In the genomic region with DNA sequence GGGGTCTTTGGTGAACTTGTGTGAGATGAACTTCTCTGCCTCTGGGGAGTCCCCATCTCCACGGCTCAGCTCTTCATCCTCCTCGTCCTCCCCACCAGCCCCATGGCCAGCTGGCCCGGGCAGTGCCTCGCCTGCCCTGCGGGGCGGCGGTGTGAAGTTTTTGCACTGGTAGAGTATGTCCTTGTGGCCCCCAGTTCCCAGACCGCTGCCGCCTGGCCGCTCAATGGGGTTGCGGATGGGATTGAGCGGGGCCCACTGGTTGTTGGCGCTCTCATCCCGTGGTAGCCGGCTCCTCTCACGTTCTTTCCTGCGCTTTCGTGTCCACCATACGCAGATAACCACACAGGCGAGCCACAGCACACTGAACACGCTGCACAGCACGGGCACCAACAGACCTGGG, we compare ENCODE assay signal across 15 mouse cellular contexts. TPM values are rescaled to one million over a fixed set of nuclear protein-coding genes. Genes with fewer than 3 reads are reported as not detected.
DNase-seq lines count a peak whose midpoint lies in the region; TF ChIP-seq lines count a peak whose summit lies in the region.
"Had no signal": no experiment of that assay in that cellular context is flagged by ENCODE, and none has a peak within 500 bp of the region (broad histone marks: within the 10 kb centered on the region; RNA-seq: fewer than 3 reads in every experiment).

No protein-coding gene starts in this region.

- intact Hi-C loops in heart, postnatal 36 days (cut with DNase I) = no loop called here

- peaks cover 48% of the 10 kb centered on the region for H3K4me1 ChIP-seq in E14TG2a.4 (replicated peaks; ENCODE audit: low read depth, low read length)

- H3K4me3 ChIP-seq in E14TG2a.4 (replicated peaks; ENCODE audit: low read length) = peak overlapping the region; percentile 39; the same call in 1 of the 2 replicates

- H3K36me3 ChIP-seq in E14TG2a.4 (ENCODE audit: insufficient read depth, low read length) = peaks cover 67% of the 10 kb centered on the region
- H3K36me3 ChIP-seq: G1E had no signal

- 0 out of 2 replicates have a peak, but pooled peaks cover 3% of the 10 kb centered on the region for H3K27me3 ChIP-seq in E14TG2a.4 (ENCODE audit: insufficient read depth, low read length)
- H3K27me3 ChIP-seq: Patski had no signal

- H3K9me3 ChIP-seq in E14TG2a.4 (ENCODE audit: low read length) = no peaks in the 10 kb centered on the region
- H3K9me3 ChIP-seq: G1E had no signal

- no peak for TF ChIP-seq CTCF in E14TG2a.4 (conservative IDR thresholded peaks at IDR 0.05; ENCODE audit: low read length)

- peak; percentile 90 for DNase-seq in heart, adult 11 months
- DNase-seq in heart, postnatal 36 days = no peak
- no peak for DNase-seq in right cerebral cortex, adult 18-20 months
- DNase-seq: adrenal gland, adult 8-10 months; adrenal gland, postnatal 10 days; adrenal gland, postnatal 14 days; adrenal gland, postnatal 25 days; B cell, adult 2 months; cerebellum, adult 11 months; cerebellum, adult 11-12 months; cerebellum, adult 18-20 months; cerebellum, adult 2 months had no signal

RNA-seq across cellular contexts. Expression of gene Jag2, which starts 20.6 kb away (rescaled TPM):
- 10 to 100 TPM; 24.4 to 28.4 TPM for total RNA-seq in heart, postnatal 36 days (2021)

RNA-seq across cellular contexts. Expression of gene Nudt14, which starts 32.9 kb away (rescaled TPM):
- total RNA-seq in heart, postnatal 36 days (2021) = 10 to 100 TPM in 1 of 2 experiments, 1 to 10 TPM in 1; 5.6 to 10.6 TPM

RNA-seq across cellular contexts. Expression of gene Gpr132, which starts 41.0 kb away (rescaled TPM):
- total RNA-seq in heart, postnatal 36 days (2021) = under 1 TPM; 0.19 TPM
